Mouse (Mus musculus) heart, adult 2 months (tissue): ENCODE data around the gene Vip. TPM values are rescaled to one million over a fixed set of nuclear protein-coding genes. Genes with fewer than 3 reads are reported as not detected.

Experiments
- DNase-seq, 2 experiments: peaks; one replicate each; pipeline ENCODE4 v3.0.0; 2021
- H3K27ac ChIP-seq: fragments of 200-600 bp; 2 replicates; pipeline ENCODE4 v1.8.1; 2022
- H3K27me3 ChIP-seq: fragments of 200-500 bp; 2 replicates; pipeline ENCODE4 v1.6.1; 2012; ENCODE audit warnings: mild to moderate bottlenecking, low read length, inconsistent platforms, mixed read lengths; ENCODE audit not compliant: control insufficient read depth, insufficient read depth
- H3K36me3 ChIP-seq: fragments of 200-500 bp; 2 replicates; pipeline ENCODE4 v1.6.1; 2012; ENCODE audit warnings: low read length, inconsistent platforms; ENCODE audit not compliant: control insufficient read depth, insufficient read depth
- H3K4me1 ChIP-seq: fragments of 200-500 bp; 2 replicates; pipeline ENCODE4 v1.6.1; 2011; ENCODE audit warnings: low read length; ENCODE audit not compliant: control insufficient read depth, insufficient read depth
- H3K4me3 ChIP-seq: fragments of 200-600 bp; 2 replicates; pipeline ENCODE4 v1.8.1; 2022
- H3K79me2 ChIP-seq: fragments of 200-500 bp; replicated peaks from 2 replicates; pipeline ENCODE4 v1.6.1; 2012; ENCODE audit warnings: mild to moderate bottlenecking, inconsistent platforms, low read length, moderate library complexity, mixed read lengths; ENCODE audit not compliant: control insufficient read depth, insufficient read depth
- H3K9ac ChIP-seq: fragments of 200-500 bp; 2 replicates; pipeline ENCODE4 v1.6.1; 2012; ENCODE audit warnings: low read depth, mild to moderate bottlenecking, control low read depth, inconsistent platforms, low read length, mixed read lengths
- CTCF ChIP-seq: fragments of 200-600 bp; IDR thresholded peaks from 2 replicates; pipeline ENCODE4 v1.8.1; 2022; ENCODE audit warnings: antibody characterized with exemption, mild to moderate bottlenecking, moderate library complexity
- EP300 ChIP-seq: fragments of 200-500 bp; IDR thresholded peaks from 2 replicates; pipeline ENCODE4 v1.6.1; 2011; ENCODE audit warnings: low read depth, low read length, control low read depth; ENCODE audit not compliant: insufficient read depth
- POLR2A ChIP-seq: fragments of 200-500 bp; IDR thresholded peaks from 2 replicates; pipeline ENCODE4 v1.6.1; 2011; ENCODE audit warnings: mild to moderate bottlenecking, low read depth, low read length, control low read depth; ENCODE audit not compliant: insufficient read depth
- WGBS: fragments of 180-500 bp; shearing (Covaris S2); methylation state at CpG from one replicate; pipeline ENCODE4 v1.1.7; 2018; 5-methylcytosine and 5-hydroxymethylcytosine counted together
- intact Hi-C: fragments of 180-260 bp; cut with DNase I; formaldehyde crosslinking; loops from one replicate; pipeline ENCODE4 v1.15.1; 2025
- polyA plus RNA-seq: library from polyadenylated mRNA; depleted of rRNA; stranded (reverse); fragments of >200 nt; gene quantifications from 2 replicates; pipeline ENCODE4 v1.2.3, GENCODE M21; 2012
- total RNA-seq, 2 experiments: library from RNA; stranded (reverse); gene quantifications; 2 replicates each; pipeline ENCODE4 v1.2.3; 2021

Vip gene
- total and polyA plus RNA-seq, 3 experiments, result not detected

GRCm38 (mm10) chr10:5600123-5600522 lies 38.9 kb upstream of the Vip start:
- peaks cover 2% of the 10 kb centered on the region; the same call in 1 of the 2 replicates for H3K36me3 ChIP-seq

GRCm38 (mm10) chr10:5603512-5603911 lies 35.5 kb upstream of the Vip start:
- H3K27me3 ChIP-seq, result no peaks in the 10 kb centered on the region
- intact Hi-C loops, result no loop called here
- H3K9ac ChIP-seq, result no peak overlapping the region
- 30% methylated on average over 10 of the region's 10 CpGs for WGBS
- no peak for DNase-seq
- peaks cover 1% of the 10 kb centered on the region; the same call in 1 of the 2 replicates for H3K4me1 ChIP-seq
- H3K4me3 ChIP-seq, result no peak overlapping the region
- no peaks in the 10 kb centered on the region for H3K79me2 ChIP-seq
- TF ChIP-seq EP300 (no peak), POLR2A (no peak), CTCF (no peak)
- no peak overlapping the region; the same call in 1 of the 2 replicates for H3K27ac ChIP-seq
- H3K36me3 ChIP-seq, result peaks cover 8% of the 10 kb centered on the region; the same call in 1 of the 2 replicates

More at GRCm38 (mm10) chr10:5600123-5600522, 38.9 kb upstream of the Vip start:
- peak in 1 of 2 experiments; percentile 10 for DNase-seq
- no peak for TF ChIP-seq POLR2A
- peak; percentile 89 for TF ChIP-seq CTCF
- TF ChIP-seq EP300, result no peak
- Histone ChIP-seq H3K27ac (peak overlapping the region; percentile 6; the same call in 1 of the 2 replicates), H3K4me1 (0 out of 2 replicates have a peak, but pooled peaks cover 1% of the 10 kb centered on the region), H3K4me3 (no peak overlapping the region), H3K27me3 (no peaks in the 10 kb centered on the region), H3K79me2 (no peaks in the 10 kb centered on the region; the same call in 1 of the 2 replicates), H3K9ac (no peak overlapping the region)
- WGBS, result 9% methylated on average over 7 of the region's 7 CpGs
- intact Hi-C loops, result loop anchor here (1.0 kb wide), 1 partner anchor 190 kb away; no protein-coding TSS in a partner anchor

- Histone ChIP-seq H3K4me3 (no peak overlapping the region), H3K9ac (no peak overlapping the region), H3K27ac (no peak overlapping the region), H3K4me1 (peaks cover 1% of the 10 kb centered on the region; the same call in 1 of the 2 replicates), H3K79me2 (no peaks in the 10 kb centered on the region), H3K36me3 (peaks cover 8% of the 10 kb centered on the region; the same call in 1 of the 2 replicates), H3K27me3 (no peaks in the 10 kb centered on the region)
- TF ChIP-seq POLR2A (no peak), CTCF (no peak), EP300 (no peak)
- intact Hi-C loops, result no loop called here
- no peak for DNase-seq
- 59% methylated on average over 13 of the region's 13 CpGs for WGBS
These were observed 34.6 kb upstream of the Vip start for GRCm38 (mm10) chr10:5604371-5604770.

- Histone ChIP-seq H3K79me2 (no peaks in the 10 kb centered on the region), H3K9ac (no peak overlapping the region), H3K36me3 (peaks cover 8% of the 10 kb centered on the region; the same call in 1 of the 2 replicates), H3K4me3 (no peak overlapping the region), H3K27ac (no peak overlapping the region), H3K4me1 (no peaks in the 10 kb centered on the region; the same call in 1 of the 2 replicates), H3K27me3 (no peaks in the 10 kb centered on the region)
- DNase-seq, result no peak
- intact Hi-C loops, result loop anchor here (2.0 kb wide), 1 partner anchor 24 kb away; no protein-coding TSS in a partner anchor
- TF ChIP-seq EP300, result no peak
- TF ChIP-seq POLR2A, result no peak
- TF ChIP-seq CTCF, result no peak
- WGBS, result 51% methylated on average over 3 of the region's 3 CpGs
These were observed 30.1 kb upstream of the Vip start for GRCm38 (mm10) chr10:5608874-5609273.

- no peaks in the 10 kb centered on the region for H3K27me3 ChIP-seq
- no peak for TF ChIP-seq CTCF
- no peak for DNase-seq
- H3K4me3 ChIP-seq, result no peak overlapping the region
- 77% methylated on average over 13 of the region's 13 CpGs for whole genome bisulfite sequencing
- H3K27ac ChIP-seq, result no peak overlapping the region
- no peaks in the 10 kb centered on the region for H3K36me3 ChIP-seq
- intact Hi-C loops, result no loop called here
- H3K4me1 ChIP-seq, result no peaks in the 10 kb centered on the region
- no peak overlapping the region for H3K9ac ChIP-seq
- no peaks in the 10 kb centered on the region for H3K79me2 ChIP-seq
These were observed 23.6 kb upstream of the Vip start for GRCm38 (mm10) chr10:5615186-5616040.

GRCm38 (mm10) chr10:5626268-5626667 lies 12.8 kb upstream of the Vip start:
- Histone ChIP-seq H3K27me3 (no peaks in the 10 kb centered on the region), H3K36me3 (no peaks in the 10 kb centered on the region), H3K27ac (no peak overlapping the region), H3K79me2 (no peaks in the 10 kb centered on the region), H3K4me3 (no peak overlapping the region), H3K4me1 (no peaks in the 10 kb centered on the region), H3K9ac (no peak overlapping the region)
- no peak for TF ChIP-seq EP300
- TF ChIP-seq POLR2A, result no peak
- no peak for TF ChIP-seq CTCF
- DNase-seq, result no peak
- intact Hi-C loops, result no loop called here
- 30% methylated on average over 5 of the region's 5 CpGs for WGBS
